ENCODE assay signal across 18 mouse cellular contexts in genomic region chr17:43822630-43823029, GRCm38 (mm10). TPM values are rescaled to one million over a fixed set of nuclear protein-coding genes. Genes with fewer than 3 reads are reported as not detected.
DNase-seq lines count a peak whose midpoint lies in the region; ATAC-seq and TF ChIP-seq lines count a peak whose summit lies in the region.
"Had no signal": no experiment of that assay in that cellular context is flagged by ENCODE, and none has a peak within 500 bp of the region (broad histone marks: within the 10 kb centered on the region; RNA-seq: fewer than 3 reads in every experiment).

No protein-coding gene starts in this region.

- no peak for TF ChIP-seq EP300 in heart, postnatal 0 days (IDR thresholded peaks at IDR 0.05; ENCODE audit: low read depth)
- TF ChIP-seq EP300 in heart, adult 2 months (IDR thresholded peaks at IDR 0.05; ENCODE audit: insufficient read depth, low read depth, low read length): no peak

- H3K27ac ChIP-seq in heart, postnatal 0 days (ENCODE audit: low read depth): 0 out of 2 replicates have a peak overlapping the region, but pooled peaks have one; percentile 9
- no peak overlapping the region for H3K27ac ChIP-seq in heart, adult 2 months
- peak overlapping the region; percentile 65; the same call in 1 of the 2 replicates for H3K27ac ChIP-seq in midbrain, embryonic 13.5 days
- H3K27ac ChIP-seq in midbrain, embryonic 11.5 days (ENCODE audit: low read depth, low read length): no peak overlapping the region
- H3K27ac ChIP-seq in midbrain, embryonic 16.5 days (ENCODE audit: low read length): peak overlapping the region; percentile 86
- H3K27ac ChIP-seq: embryonic facial prominence, embryonic 10.5 days; heart, embryonic 13.5 days had no signal

- 52% methylated on average over 2 of the region's 2 CpGs for WGBS in heart, postnatal 0 days
- 44% methylated on average over 2 of the region's 2 CpGs for WGBS in heart, adult 2 months
- WGBS in midbrain, embryonic 13.5 days: 75% methylated on average over 2 of the region's 2 CpGs
- WGBS in midbrain, embryonic 11.5 days: 71% methylated on average over 2 of the region's 2 CpGs
- 65% methylated on average over 2 of the region's 2 CpGs for WGBS in midbrain, embryonic 16.5 days

- H3K9ac ChIP-seq in heart, postnatal 0 days (replicated peaks; ENCODE audit: low read depth, low read length): no peak overlapping the region
- no peak overlapping the region for H3K9ac ChIP-seq in heart, adult 2 months (ENCODE audit: low read depth, low read length)
- no peak overlapping the region for H3K9ac ChIP-seq in midbrain, embryonic 13.5 days (replicated peaks)
- no peak overlapping the region for H3K9ac ChIP-seq in midbrain, embryonic 11.5 days (ENCODE audit: low read length)
- no peak overlapping the region for H3K9ac ChIP-seq in midbrain, embryonic 16.5 days (ENCODE audit: low read depth, low read length)
- H3K9ac ChIP-seq: heart, embryonic 13.5 days had no signal

- H3K4me1 ChIP-seq in heart, postnatal 0 days (ENCODE audit: control insufficient read depth, insufficient read depth): peaks cover 6% of the 10 kb centered on the region; the same call in 1 of the 2 replicates
- no peaks in the 10 kb centered on the region; the same call in none of the 2 replicates for H3K4me1 ChIP-seq in heart, adult 2 months (ENCODE audit: control insufficient read depth, insufficient read depth, low read length)
- peaks cover 16% of the 10 kb centered on the region; the same call in 1 of the 2 replicates for H3K4me1 ChIP-seq in midbrain, embryonic 13.5 days (replicated peaks)
- H3K4me1 ChIP-seq in midbrain, embryonic 11.5 days (ENCODE audit: control insufficient read depth, insufficient read depth, low read length): no peaks in the 10 kb centered on the region
- peaks cover 18% of the 10 kb centered on the region for H3K4me1 ChIP-seq in midbrain, embryonic 16.5 days (ENCODE audit: control insufficient read depth, insufficient read depth, low read length)

- no peak for TF ChIP-seq CTCF in heart, postnatal 0 days (IDR thresholded peaks at IDR 0.05; ENCODE audit: low read depth)
- no peak for TF ChIP-seq CTCF in heart, adult 2 months (IDR thresholded peaks at IDR 0.05)

- no peak for TF ChIP-seq POLR2A in heart, adult 2 months (IDR thresholded peaks at IDR 0.05; ENCODE audit: insufficient read depth, low read depth, low read length)

- no peaks in the 10 kb centered on the region for H3K79me2 ChIP-seq in heart, adult 2 months (replicated peaks; ENCODE audit: control insufficient read depth, insufficient read depth, low read length)

- intact Hi-C loops in heart, adult 2 months (cut with DNase I): no loop called here

- H3K4me2 ChIP-seq in heart, postnatal 0 days (ENCODE audit: low read depth, low read length): no peak overlapping the region
- 0 out of 2 replicates have a peak overlapping the region, but pooled peaks have one; percentile 17 for H3K4me2 ChIP-seq in midbrain, embryonic 13.5 days (replicated peaks)
- H3K4me2 ChIP-seq in midbrain, embryonic 11.5 days: no peak overlapping the region
- peak overlapping the region; percentile 39 for H3K4me2 ChIP-seq in midbrain, embryonic 16.5 days (ENCODE audit: low read length)
- H3K4me2 ChIP-seq: heart, embryonic 13.5 days had no signal

- no peak for ATAC-seq in heart, postnatal 0 days (ENCODE audit: insufficient read depth, low read depth)
- ATAC-seq in midbrain, embryonic 13.5 days: 0 out of 2 replicates have a peak, but pooled peaks have one; percentile 13
- ATAC-seq in midbrain, embryonic 11.5 days (ENCODE audit: low FRiP score): no peak
- ATAC-seq in midbrain, embryonic 16.5 days: peak; percentile 51; the same call in 1 of the 2 replicates
- ATAC-seq: intestine, embryonic 16.5 days had no signal

- DNase-seq in heart, postnatal 0 days (ENCODE audit: low spot score): no peak
- DNase-seq in heart, adult 2 months: no peak
- DNase-seq in midbrain, embryonic 11.5 days (ENCODE audit: low spot score, missing footprints): no peak
- DNase-seq in ovary, postnatal 36 days (ENCODE audit: low spot score): no peak
- DNase-seq: adrenal gland, adult 2 months; adrenal gland, postnatal 25 days; cerebellum, adult 18-20 months; cerebellum, adult 9-11 months; cerebellum, postnatal 36 days; gastrocnemius, postnatal 36 days; heart, adult 18-20 months; heart, postnatal 10 days had no signal

- H3K36me3 ChIP-seq in heart, postnatal 0 days (replicated peaks; ENCODE audit: control insufficient read depth, insufficient read depth, low read length): no peaks in the 10 kb centered on the region
- peaks cover 12% of the 10 kb centered on the region for H3K36me3 ChIP-seq in heart, adult 2 months (ENCODE audit: control insufficient read depth, insufficient read depth, low read length)
- no peaks in the 10 kb centered on the region for H3K36me3 ChIP-seq in midbrain, embryonic 13.5 days
- H3K36me3 ChIP-seq in midbrain, embryonic 11.5 days (ENCODE audit: control insufficient read depth, insufficient read depth, low read length): no peaks in the 10 kb centered on the region
- no peaks in the 10 kb centered on the region for H3K36me3 ChIP-seq in midbrain, embryonic 16.5 days (ENCODE audit: control insufficient read depth, insufficient read depth, low read length)
- H3K36me3 ChIP-seq: embryonic facial prominence, embryonic 10.5 days; heart, embryonic 13.5 days had no signal

- no peaks in the 10 kb centered on the region for H3K27me3 ChIP-seq in heart, postnatal 0 days (ENCODE audit: control insufficient read depth, insufficient read depth, low read length)
- H3K27me3 ChIP-seq in heart, adult 2 months (ENCODE audit: control insufficient read depth, insufficient read depth, low read length): no peaks in the 10 kb centered on the region
- no peaks in the 10 kb centered on the region for H3K27me3 ChIP-seq in midbrain, embryonic 13.5 days
- no peaks in the 10 kb centered on the region for H3K27me3 ChIP-seq in midbrain, embryonic 11.5 days (ENCODE audit: control insufficient read depth, insufficient read depth, low read length)
- H3K27me3 ChIP-seq in midbrain, embryonic 16.5 days (ENCODE audit: control insufficient read depth, insufficient read depth, low read depth, low read length): no peaks in the 10 kb centered on the region
- H3K27me3 ChIP-seq: heart, embryonic 13.5 days had no signal

- no peak overlapping the region for H3K4me3 ChIP-seq in heart, postnatal 0 days (ENCODE audit: low read depth, low read length)
- no peak overlapping the region for H3K4me3 ChIP-seq in heart, adult 2 months
- H3K4me3 ChIP-seq in midbrain, embryonic 13.5 days (replicated peaks): no peak overlapping the region
- H3K4me3 ChIP-seq in midbrain, embryonic 11.5 days (ENCODE audit: low read depth, low read length): no peak overlapping the region
- H3K4me3 ChIP-seq in midbrain, embryonic 16.5 days (ENCODE audit: low read depth, low read length): no peak overlapping the region
- H3K4me3 ChIP-seq: embryonic facial prominence, embryonic 10.5 days; heart, embryonic 13.5 days had no signal

- no peaks in the 10 kb centered on the region for H3K9me3 ChIP-seq in heart, postnatal 0 days (replicated peaks; ENCODE audit: control insufficient read depth, low read length)
- no peaks in the 10 kb centered on the region for H3K9me3 ChIP-seq in midbrain, embryonic 13.5 days
- no peaks in the 10 kb centered on the region for H3K9me3 ChIP-seq in midbrain, embryonic 11.5 days (ENCODE audit: control insufficient read depth, low read length)
- no peaks in the 10 kb centered on the region for H3K9me3 ChIP-seq in midbrain, embryonic 16.5 days (replicated peaks; ENCODE audit: control insufficient read depth, low read length, poor library complexity, severe bottlenecking)
- H3K9me3 ChIP-seq: embryonic facial prominence, embryonic 10.5 days; heart, embryonic 13.5 days had no signal

RNA-seq across cellular contexts. Expression of gene Rcan2, which starts 21.5 kb away (rescaled TPM):
- total RNA-seq in heart, postnatal 0 days (2014; rRNA removed; ENCODE audit: low replicate concordance): 125 and 167 TPM in 2 replicates
- polyA plus RNA-seq in heart, postnatal 0 days (2015; fragmentation: Nextera tagmentation; extraction: Ambion mirVana): 83.8 and 94.3 TPM in 2 replicates
- 100 to 1,000 TPM; 382 to 439 TPM for total RNA-seq in heart, adult 2 months (2021)
- 195 and 279 TPM in 2 replicates for polyA plus RNA-seq in heart, adult 2 months (2012; rRNA removed)
- 62.3 and 62.8 TPM in 2 replicates for polyA plus RNA-seq in midbrain, embryonic 13.5 days (2015; fragmentation: Nextera tagmentation; extraction: Ambion mirVana)
- polyA plus RNA-seq in midbrain, embryonic 11.5 days (2014; fragmentation: Nextera tagmentation; extraction: Ambion mirVana): 9.0 and 12.0 TPM in 2 replicates
- 126 and 133 TPM in 2 replicates for polyA plus RNA-seq in midbrain, embryonic 16.5 days (2015; fragmentation: Nextera tagmentation; extraction: Ambion mirVana)
- total RNA-seq: hematopoietic stem cell, adult 5-6 weeks had no signal

Comparison
In these comparisons a context has a peak if more than half of its experiments do, and no peak if none do; other contexts are left out.
1. ATAC-seq: peak in midbrain, embryonic 13.5 days (single experiment) and midbrain, embryonic 16.5 days (single experiment); none in heart, postnatal 0 days (single experiment) and midbrain, embryonic 11.5 days (single experiment).
2. H3K27ac ChIP-seq: peak in heart, postnatal 0 days (single experiment), midbrain, embryonic 13.5 days (single experiment) and midbrain, embryonic 16.5 days (single experiment); none in heart, adult 2 months (single experiment) and midbrain, embryonic 11.5 days (single experiment).
3. H3K4me2 ChIP-seq: peak in midbrain, embryonic 13.5 days (single experiment) and midbrain, embryonic 16.5 days (single experiment); none in heart, postnatal 0 days (single experiment) and midbrain, embryonic 11.5 days (single experiment).